Mouse (Mus musculus): ENCODE results near the gene Itga5. TPM values are rescaled to one million over a fixed set of nuclear protein-coding genes. Genes with fewer than 3 reads are reported as not detected.

Itga5 gene
- polyA plus RNA-seq, 1 experiment from 2014 or later: 64.0 TPM

GRCm38 (mm10) chr15:103352856-103353255 lies 13.7 kb downstream of the Itga5 start:
- Histone ChIP-seq H3K4me1 (ENCODE audit: control insufficient read depth, insufficient read depth, low read length) (peaks cover 32% of the 10 kb centered on the region), H3K27me3 (ENCODE audit: control insufficient read depth, insufficient read depth, low read length) (no peaks in the 10 kb centered on the region), H3K4me2 (ENCODE audit: low read depth, low read length) (no peak overlapping the region), H3K9me3 (replicated peaks; ENCODE audit: control insufficient read depth, low read length) (no peaks in the 10 kb centered on the region), H3K4me3 (ENCODE audit: low read length) (no peak overlapping the region), H3K27ac (ENCODE audit: low read length) (0 out of 2 replicates have a peak overlapping the region, but pooled peaks have one; percentile 28), H3K36me3 (ENCODE audit: control insufficient read depth, insufficient read depth) (peaks cover 71% of the 10 kb centered on the region), H3K9ac (ENCODE audit: low read length) (no peak overlapping the region)
- ATAC-seq (replicated peaks; ENCODE audit: extremely low read depth, insufficient read depth, low FRiP score): no peak; the same call in 1 of the 2 replicates
- WGBS: 38% methylated on average over 4 of the region's 4 CpGs

GRCm38 (mm10) chr15:103347275-103347684 lies 19.3 kb downstream of the Itga5 start:
- no peak overlapping the region for H3K4me2 ChIP-seq (ENCODE audit: low read depth, low read length)
- no peaks in the 10 kb centered on the region for H3K9me3 ChIP-seq (replicated peaks; ENCODE audit: control insufficient read depth, low read length)
- peaks cover 6% of the 10 kb centered on the region for H3K4me1 ChIP-seq (ENCODE audit: control insufficient read depth, insufficient read depth, low read length)
- H3K27ac ChIP-seq (ENCODE audit: low read length): no peak overlapping the region
- WGBS: 2% methylated on average over 2 of the region's 2 CpGs
- H3K4me3 ChIP-seq (ENCODE audit: low read length): no peak overlapping the region
- H3K36me3 ChIP-seq (ENCODE audit: control insufficient read depth, insufficient read depth): peaks cover 68% of the 10 kb centered on the region
- no peak overlapping the region for H3K9ac ChIP-seq (ENCODE audit: low read length)
- no peaks in the 10 kb centered on the region for H3K27me3 ChIP-seq (ENCODE audit: control insufficient read depth, insufficient read depth, low read length)
- ATAC-seq (replicated peaks; ENCODE audit: extremely low read depth, insufficient read depth, low FRiP score): no peak; the same call in 1 of the 2 replicates

- H3K36me3 ChIP-seq (ENCODE audit: control insufficient read depth, insufficient read depth): peaks cover 57% of the 10 kb centered on the region
- no peak overlapping the region for H3K27ac ChIP-seq (ENCODE audit: low read length)
- H3K4me2 ChIP-seq (ENCODE audit: low read depth, low read length): no peak overlapping the region
- peaks cover 12% of the 10 kb centered on the region for H3K4me1 ChIP-seq (ENCODE audit: control insufficient read depth, insufficient read depth, low read length)
- peaks cover 11% of the 10 kb centered on the region for H3K27me3 ChIP-seq (ENCODE audit: control insufficient read depth, insufficient read depth, low read length)
- no peak overlapping the region for H3K9ac ChIP-seq (ENCODE audit: low read length)
- no peak for ATAC-seq (replicated peaks; ENCODE audit: extremely low read depth, insufficient read depth, low FRiP score)
- WGBS: 86% methylated on average over 6 of the region's 6 CpGs
- no peaks in the 10 kb centered on the region for H3K9me3 ChIP-seq (replicated peaks; ENCODE audit: control insufficient read depth, low read length)
- H3K4me3 ChIP-seq (ENCODE audit: low read length): no peak overlapping the region
These were observed 20.8 kb downstream of the Itga5 start for GRCm38 (mm10) chr15:103345789-103346188.

GRCm38 (mm10) chr15:103343556-103343955 lies 23.0 kb downstream of the Itga5 start:
- peaks cover 35% of the 10 kb centered on the region for H3K36me3 ChIP-seq (ENCODE audit: control insufficient read depth, insufficient read depth)
- H3K4me3 ChIP-seq (ENCODE audit: low read length): no peak overlapping the region
- peaks cover 26% of the 10 kb centered on the region for H3K27me3 ChIP-seq (ENCODE audit: control insufficient read depth, insufficient read depth, low read length)
- peaks cover 19% of the 10 kb centered on the region for H3K4me1 ChIP-seq (ENCODE audit: control insufficient read depth, insufficient read depth, low read length)
- H3K27ac ChIP-seq (ENCODE audit: low read length): no peak overlapping the region
- H3K4me2 ChIP-seq (ENCODE audit: low read depth, low read length): no peak overlapping the region
- no peak for ATAC-seq (replicated peaks; ENCODE audit: extremely low read depth, insufficient read depth, low FRiP score)
- H3K9me3 ChIP-seq (replicated peaks; ENCODE audit: control insufficient read depth, low read length): no peaks in the 10 kb centered on the region
- no peak overlapping the region for H3K9ac ChIP-seq (ENCODE audit: low read length)

- Histone ChIP-seq H3K27me3 (ENCODE audit: control insufficient read depth, insufficient read depth, low read length) (peaks cover 30% of the 10 kb centered on the region), H3K4me2 (ENCODE audit: low read depth, low read length) (no peak overlapping the region), H3K9ac (ENCODE audit: low read length) (no peak overlapping the region), H3K36me3 (ENCODE audit: control insufficient read depth, insufficient read depth) (peaks cover 31% of the 10 kb centered on the region), H3K9me3 (replicated peaks; ENCODE audit: control insufficient read depth, low read length) (no peaks in the 10 kb centered on the region), H3K4me3 (ENCODE audit: low read length) (no peak overlapping the region), H3K4me1 (ENCODE audit: control insufficient read depth, insufficient read depth, low read length) (peaks cover 19% of the 10 kb centered on the region), H3K27ac (ENCODE audit: low read length) (0 out of 2 replicates have a peak overlapping the region, but pooled peaks have one; percentile 12)
- ATAC-seq (replicated peaks; ENCODE audit: extremely low read depth, insufficient read depth, low FRiP score): no peak
- 66% methylated on average over 2 of the region's 3 CpGs for WGBS
These were observed 23.6 kb downstream of the Itga5 start for GRCm38 (mm10) chr15:103343008-103343407.

GRCm38 (mm10) chr15:103342415-103342814 lies 24.1 kb downstream of the Itga5 start:
- no peak for ATAC-seq (replicated peaks; ENCODE audit: extremely low read depth, insufficient read depth, low FRiP score)
- 0 out of 2 replicates have a peak overlapping the region, but pooled peaks have one; percentile 12 for H3K27ac ChIP-seq (ENCODE audit: low read length)
- H3K9me3 ChIP-seq (replicated peaks; ENCODE audit: control insufficient read depth, low read length): no peaks in the 10 kb centered on the region
- WGBS: 18% methylated on average over 4 of the region's 4 CpGs
- H3K27me3 ChIP-seq (ENCODE audit: control insufficient read depth, insufficient read depth, low read length): peaks cover 32% of the 10 kb centered on the region
- H3K9ac ChIP-seq (ENCODE audit: low read length): no peak overlapping the region
- peaks cover 25% of the 10 kb centered on the region for H3K36me3 ChIP-seq (ENCODE audit: control insufficient read depth, insufficient read depth)
- no peak overlapping the region for H3K4me3 ChIP-seq (ENCODE audit: low read length)
- peaks cover 19% of the 10 kb centered on the region for H3K4me1 ChIP-seq (ENCODE audit: control insufficient read depth, insufficient read depth, low read length)
- no peak overlapping the region for H3K4me2 ChIP-seq (ENCODE audit: low read depth, low read length)

GRCm38 (mm10) chr15:103341547-103341946 lies 25.0 kb downstream of the Itga5 start:
- 63% methylated on average over 8 of the region's 8 CpGs for WGBS
- H3K4me1 ChIP-seq (ENCODE audit: control insufficient read depth, insufficient read depth, low read length): peaks cover 19% of the 10 kb centered on the region

GRCm38 (mm10) chr15:103340786-103341185 lies 25.8 kb downstream of the Itga5 start:
- H3K9me3 ChIP-seq (replicated peaks; ENCODE audit: control insufficient read depth, low read length): no peaks in the 10 kb centered on the region
- WGBS: 25% methylated on average over 4 of the region's 4 CpGs
- H3K27ac ChIP-seq (ENCODE audit: low read length): no peak overlapping the region
- H3K4me1 ChIP-seq (ENCODE audit: control insufficient read depth, insufficient read depth, low read length): peaks cover 19% of the 10 kb centered on the region
- no peak overlapping the region for H3K9ac ChIP-seq (ENCODE audit: low read length)
- ATAC-seq (replicated peaks; ENCODE audit: extremely low read depth, insufficient read depth, low FRiP score): no peak
- peak overlapping the region; percentile 64; the same call in 1 of the 2 replicates for H3K4me3 ChIP-seq (ENCODE audit: low read length)
- 0 out of 2 replicates have a peak overlapping the region, but pooled peaks have one; percentile 75 for H3K4me2 ChIP-seq (ENCODE audit: low read depth, low read length)
- H3K36me3 ChIP-seq (ENCODE audit: control insufficient read depth, insufficient read depth): peaks cover 14% of the 10 kb centered on the region
- peaks cover 35% of the 10 kb centered on the region for H3K27me3 ChIP-seq (ENCODE audit: control insufficient read depth, insufficient read depth, low read length)

More at GRCm38 (mm10) chr15:103341547-103341946, 25.0 kb downstream of the Itga5 start:
- Histone ChIP-seq H3K36me3 (ENCODE audit: control insufficient read depth, insufficient read depth) (peaks cover 22% of the 10 kb centered on the region), H3K27ac (ENCODE audit: low read length) (no peak overlapping the region), H3K4me3 (ENCODE audit: low read length) (no peak overlapping the region), H3K4me2 (ENCODE audit: low read depth, low read length) (no peak overlapping the region), H3K27me3 (ENCODE audit: control insufficient read depth, insufficient read depth, low read length) (peaks cover 35% of the 10 kb centered on the region), H3K9me3 (replicated peaks; ENCODE audit: control insufficient read depth, low read length) (no peaks in the 10 kb centered on the region), H3K9ac (ENCODE audit: low read length) (no peak overlapping the region)
- ATAC-seq (replicated peaks; ENCODE audit: extremely low read depth, insufficient read depth, low FRiP score): no peak

- Histone ChIP-seq H3K27ac (ENCODE audit: low read length) (no peak within 1 kb of the TSS), H3K36me3 (ENCODE audit: control insufficient read depth, insufficient read depth) (peaks cover 7% of the 10 kb centered on the region), H3K4me2 (ENCODE audit: low read depth, low read length) (peak within 1 kb of the TSS; percentile 75), H3K27me3 (ENCODE audit: control insufficient read depth, insufficient read depth, low read length) (peaks cover 38% of the 10 kb centered on the region), H3K4me3 (ENCODE audit: low read length) (peak within 1 kb of the TSS; percentile 64), H3K9ac (ENCODE audit: low read length) (peak within 1 kb of the TSS; percentile 67), H3K4me1 (ENCODE audit: control insufficient read depth, insufficient read depth, low read length) (peaks cover 19% of the 10 kb centered on the region), H3K9me3 (replicated peaks; ENCODE audit: control insufficient read depth, low read length) (no peaks in the 10 kb centered on the region)
- under 1% methylated on average over 26 of the region's 26 CpGs for WGBS
- peak; percentile 26 for ATAC-seq (replicated peaks; ENCODE audit: extremely low read depth, insufficient read depth, low FRiP score)
These were observed 26.6 kb downstream of the Itga5 start, which contains the start of gene Zfp385a for GRCm38 (mm10) chr15:103339961-103340337. Gene Zfp385a (minus strand): TSS chr15:103340093.
